Mouse (Mus musculus) embryo, embryonic 11.5 days (tissue): ENCODE results near the gene Gm20809.
"Not testable (repeated sequence)": the region's sequence is repeated elsewhere in the genome, so short reads cannot be mapped to it uniquely, and the experiment has no call there.

ENCODE experiments used
- DNase-seq: peaks from one replicate; pipeline ENCODE4 v3.0.0-alpha.2; 2012; ENCODE audit warnings: low read depth, low spot score

Gm20809 gene

GRCm38 (mm10) chrY:24454757-24455156, at the start of gene Gm20809:
Gene Gm20809 (plus strand): TSS chrY:24455057.
- DNase-seq, result not testable (repeated sequence)
